Mouse (Mus musculus) midbrain, embryonic 14.5 days (tissue): ENCODE measurements at regions not wholly inside any gene's neighbourhood (a gene's known extent, or its start where the extent isn't known, plus 50 kb on each side); places are given as distances from the start of the nearest gene placed in this dataset.
A peak's percentile ranks its signal among the peaks of the same experiment; 100 is the strongest.

ENCODE experiments used
- ATAC-seq: fragments of 200-750 bp; cut with Nextera tagmentation; 2 replicates; pipeline ENCODE4 v1.8.0; 2017; ENCODE audit warnings: moderate number of reproducible peaks, moderate library complexity; ENCODE audit not compliant: low FRiP score, low TSS enrichment
- DNase-seq: peaks from one replicate; pipeline ENCODE4 v3.0.0-alpha.2; 2015
- H3K27ac ChIP-seq: fragments of 300-500 bp; sonication (generic); replicated peaks from 2 replicates; pipeline ENCODE4 v1.5.1; 2014; ENCODE audit warnings: mild to moderate bottlenecking, low read depth, low read length, moderate library complexity
- H3K27me3 ChIP-seq: fragments of 300-500 bp; sonication (generic); 2 replicates; pipeline ENCODE4 v1.6.1; 2014; ENCODE audit warnings: low read length, control low read depth, mixed read lengths; ENCODE audit not compliant: control insufficient read depth, insufficient read depth
- H3K36me3 ChIP-seq: fragments of 300-500 bp; sonication (generic); 2 replicates; pipeline ENCODE4 v1.6.1; 2014; ENCODE audit warnings: low read length, control low read depth; ENCODE audit not compliant: control insufficient read depth, insufficient read depth
- H3K4me1 ChIP-seq: fragments of 300-500 bp; sonication (generic); 2 replicates; pipeline ENCODE4 v1.6.1; 2014; ENCODE audit warnings: mild to moderate bottlenecking, antibody characterized with exemption, low read length, control low read depth; ENCODE audit not compliant: control insufficient read depth, insufficient read depth
- H3K4me2 ChIP-seq: fragments of 300-500 bp; sonication (generic); 2 replicates; pipeline ENCODE4 v1.6.1; 2014; ENCODE audit warnings: mild to moderate bottlenecking, low read length, moderate library complexity
- H3K4me3 ChIP-seq: fragments of 300-500 bp; sonication (generic); replicated peaks from 2 replicates; pipeline ENCODE4 v1.5.1; 2014; ENCODE audit warnings: low read depth, low read length
- H3K9ac ChIP-seq: fragments of 300-500 bp; sonication (generic); replicated peaks from 2 replicates; pipeline ENCODE4 v1.6.1; 2014; ENCODE audit warnings: mild to moderate bottlenecking, low read length, moderate library complexity
- H3K9me3 ChIP-seq: fragments of 300-500 bp; sonication (generic); 2 replicates; pipeline ENCODE4 v1.6.1; 2016; ENCODE audit warnings: low read length, control low read depth, mixed read lengths; ENCODE audit not compliant: control insufficient read depth
- WGBS: fragments of 180-500 bp; shearing (Covaris S2); extraction: QIAGEN DNeasy Blood & Tissue Kit; methylation state at CpG from one replicate; pipeline ENCODE4 v1.1.7; 2014; 5-methylcytosine and 5-hydroxymethylcytosine counted together

GRCm38 (mm10) chr16:7649771-7650170 is 775.2 kb downstream of the Tmem114 start:
- Histone ChIP-seq H3K4me1 (0 out of 2 replicates have a peak, but pooled peaks cover 7% of the 10 kb centered on the region), H3K9me3 (no peaks in the 10 kb centered on the region), H3K27me3 (no peaks in the 10 kb centered on the region), H3K4me2 (no peak overlapping the region), H3K27ac (no peak overlapping the region), H3K36me3 (no peaks in the 10 kb centered on the region), H3K9ac (no peak overlapping the region), H3K4me3 (no peak overlapping the region)
- ATAC-seq (no peak), DNase-seq (no peak)
- WGBS, result 13% methylated on average over 1 of the region's 1 CpGs

GRCm38 (mm10) chr16:7647275-7647926 is 777.5 kb downstream of the Tmem114 start:
- Histone ChIP-seq H3K27ac (no peak overlapping the region), H3K27me3 (no peaks in the 10 kb centered on the region), H3K4me3 (no peak overlapping the region), H3K4me1 (0 out of 2 replicates have a peak, but pooled peaks cover 7% of the 10 kb centered on the region), H3K9ac (no peak overlapping the region), H3K9me3 (no peaks in the 10 kb centered on the region), H3K4me2 (no peak overlapping the region), H3K36me3 (no peaks in the 10 kb centered on the region)
- ATAC-seq, result peak; percentile 64; the same call in 1 of the 2 replicates
- DNase-seq, result peak; percentile 60

GRCm38 (mm10) chr16:7644363-7644762 is 780.6 kb downstream of the Tmem114 start:
- no peak overlapping the region for H3K27ac ChIP-seq

GRCm38 (mm10) chr16:7638955-7639755 is 785.8 kb downstream of the Tmem114 start:
- H3K9me3 ChIP-seq, result no peaks in the 10 kb centered on the region
- H3K4me2 ChIP-seq, result 0 out of 2 replicates have a peak overlapping the region, but pooled peaks have one; percentile 6
- H3K36me3 ChIP-seq, result no peaks in the 10 kb centered on the region
- 35% methylated on average over 15 of the region's 15 CpGs for WGBS
- H3K27ac ChIP-seq, result peak overlapping the region; percentile 3; the same call in 1 of the 2 replicates
- ATAC-seq (peak; percentile 62; the same call in 1 of the 2 replicates), DNase-seq (peak; percentile 56)
- H3K9ac ChIP-seq, result no peak overlapping the region
- H3K4me3 ChIP-seq, result no peak overlapping the region
- no peaks in the 10 kb centered on the region for H3K27me3 ChIP-seq
- H3K4me1 ChIP-seq, result peaks cover 10% of the 10 kb centered on the region

More at GRCm38 (mm10) chr16:7644363-7644762, 780.6 kb downstream of the Tmem114 start:
- no peaks in the 10 kb centered on the region for H3K27me3 ChIP-seq
- ATAC-seq (no peak), DNase-seq (no peak)
- H3K9me3 ChIP-seq, result no peaks in the 10 kb centered on the region
- H3K4me1 ChIP-seq, result no peaks in the 10 kb centered on the region
- H3K36me3 ChIP-seq, result no peaks in the 10 kb centered on the region
- no peak overlapping the region for H3K4me3 ChIP-seq
- no peak overlapping the region for H3K4me2 ChIP-seq
- H3K9ac ChIP-seq, result no peak overlapping the region

- Histone ChIP-seq H3K27ac (no peak overlapping the region), H3K36me3 (no peaks in the 10 kb centered on the region), H3K9me3 (no peaks in the 10 kb centered on the region), H3K9ac (no peak overlapping the region), H3K4me3 (no peak overlapping the region), H3K4me2 (no peak overlapping the region), H3K4me1 (peaks cover 10% of the 10 kb centered on the region), H3K27me3 (no peaks in the 10 kb centered on the region)
- ATAC-seq (no peak), DNase-seq (no peak)
Measured at GRCm38 (mm10) chr16:7637993-7638392, 786.9 kb downstream of the Tmem114 start.

GRCm38 (mm10) chr16:7637121-7637700 is 787.7 kb downstream of the Tmem114 start:
- 14% methylated on average over 5 of the region's 5 CpGs for WGBS
- Histone ChIP-seq H3K27ac (0 out of 2 replicates have a peak overlapping the region, but pooled peaks have one; percentile 21), H3K4me2 (no peak overlapping the region), H3K27me3 (no peaks in the 10 kb centered on the region), H3K36me3 (no peaks in the 10 kb centered on the region), H3K4me3 (no peak overlapping the region), H3K9me3 (no peaks in the 10 kb centered on the region), H3K4me1 (peaks cover 16% of the 10 kb centered on the region), H3K9ac (no peak overlapping the region)
- DNase-seq (no peak), ATAC-seq (no peak)

GRCm38 (mm10) chr16:7636326-7636725 is 788.6 kb downstream of the Tmem114 start:
- no peaks in the 10 kb centered on the region for H3K27me3 ChIP-seq
- WGBS, result 64% methylated on average over 5 of the region's 5 CpGs
- H3K9me3 ChIP-seq, result no peaks in the 10 kb centered on the region
- ATAC-seq (no peak), DNase-seq (no peak)
- H3K4me1 ChIP-seq, result peaks cover 18% of the 10 kb centered on the region
- H3K36me3 ChIP-seq, result no peaks in the 10 kb centered on the region
- no peak overlapping the region for H3K9ac ChIP-seq
- no peak overlapping the region for H3K27ac ChIP-seq
- H3K4me3 ChIP-seq, result no peak overlapping the region
- no peak overlapping the region for H3K4me2 ChIP-seq

- H3K27ac ChIP-seq, result no peak overlapping the region; the same call in 1 of the 2 replicates
- peaks cover 15% of the 10 kb centered on the region for H3K4me1 ChIP-seq
- DNase-seq (peak; percentile 59), ATAC-seq (no peak)
- WGBS, result 6% methylated on average over 5 of the region's 5 CpGs
- no peaks in the 10 kb centered on the region for H3K9me3 ChIP-seq
- H3K4me3 ChIP-seq, result no peak overlapping the region
- H3K36me3 ChIP-seq, result no peaks in the 10 kb centered on the region
- H3K4me2 ChIP-seq, result no peak overlapping the region
- H3K27me3 ChIP-seq, result no peaks in the 10 kb centered on the region
- no peak overlapping the region for H3K9ac ChIP-seq
Measured at GRCm38 (mm10) chr16:7632474-7632873, 792.5 kb downstream of the Tmem114 start.
